Comparison of ENCODE assay signal across 11 mouse cellular contexts in genomic region chr6:5309595-5310197, GRCm38 (mm10). TPM values are rescaled to one million over a fixed set of nuclear protein-coding genes. Genes with fewer than 3 reads are reported as not detected.
DNase-seq lines count a peak whose midpoint lies in the region; ATAC-seq lines count a peak whose summit lies in the region.
"Had no signal": no experiment of that assay in that cellular context is flagged by ENCODE, and none has a peak within 500 bp of the region (broad histone marks: within the 10 kb centered on the region; RNA-seq: fewer than 3 reads in every experiment).

No protein-coding gene starts in this region.

- no peak overlapping the region for H3K4me2 ChIP-seq in embryonic facial prominence, embryonic 14.5 days (ENCODE audit: low read depth, low read length)
- H3K4me2 ChIP-seq in intestine, embryonic 15.5 days (replicated peaks): no peak overlapping the region

- intact Hi-C loops in left cerebral cortex, postnatal 25 days (cut with DNase I): no loop called here
- intact Hi-C loops in left cerebral cortex, postnatal 4 days (cut with DNase I): no loop called here

- peak; percentile 16 for DNase-seq in embryonic facial prominence, embryonic 14.5 days (ENCODE audit: low spot score)
- DNase-seq in embryonic facial prominence, embryonic 10.5 days (ENCODE audit: low spot score): no peak
- DNase-seq in left cerebral cortex, postnatal 25 days (ENCODE audit: low spot score in 2 of 2): peak; percentile 30 to 75
- DNase-seq in left cerebral cortex, postnatal 4 days: no peak
- peak; percentile 35 for DNase-seq in adrenal gland, postnatal 25 days
- DNase-seq in lung, postnatal 36 days: peak; percentile 74
- no peak for DNase-seq in thymus, postnatal 36 days
- DNase-seq: B cell, adult 2 months; cerebellum, adult 9-11 months had no signal

- no peak overlapping the region for H3K27ac ChIP-seq in embryonic facial prominence, embryonic 14.5 days (replicated peaks; ENCODE audit: low read depth, low read length)
- H3K27ac ChIP-seq in embryonic facial prominence, embryonic 10.5 days (replicated peaks): no peak overlapping the region
- no peak overlapping the region for H3K27ac ChIP-seq in intestine, embryonic 15.5 days

- no peaks in the 10 kb centered on the region for H3K36me3 ChIP-seq in embryonic facial prominence, embryonic 14.5 days (ENCODE audit: control insufficient read depth, insufficient read depth, low read length)
- H3K36me3 ChIP-seq in embryonic facial prominence, embryonic 10.5 days (replicated peaks): no peaks in the 10 kb centered on the region
- no peaks in the 10 kb centered on the region for H3K36me3 ChIP-seq in intestine, embryonic 15.5 days

- no peak overlapping the region for H3K9ac ChIP-seq in embryonic facial prominence, embryonic 14.5 days (ENCODE audit: low read depth, low read length)
- no peak overlapping the region for H3K9ac ChIP-seq in intestine, embryonic 15.5 days

- ATAC-seq in embryonic facial prominence, embryonic 14.5 days (ENCODE audit: low read depth): no peak
- ATAC-seq in intestine, embryonic 15.5 days: no peak
- ATAC-seq: intestine, postnatal 0 days had no signal

- 62% methylated on average over 7 of the region's 7 CpGs for WGBS in embryonic facial prominence, embryonic 14.5 days
- 84% methylated on average over 7 of the region's 7 CpGs for WGBS in embryonic facial prominence, embryonic 10.5 days
- WGBS in intestine, embryonic 15.5 days: 78% methylated on average over 7 of the region's 7 CpGs

- no peaks in the 10 kb centered on the region for H3K9me3 ChIP-seq in embryonic facial prominence, embryonic 14.5 days (ENCODE audit: control insufficient read depth, low read length)
- H3K9me3 ChIP-seq in embryonic facial prominence, embryonic 10.5 days: no peaks in the 10 kb centered on the region
- H3K9me3 ChIP-seq in intestine, embryonic 15.5 days: no peaks in the 10 kb centered on the region

- H3K27me3 ChIP-seq in embryonic facial prominence, embryonic 14.5 days (replicated peaks; ENCODE audit: control insufficient read depth, insufficient read depth, low read length): no peaks in the 10 kb centered on the region
- no peaks in the 10 kb centered on the region for H3K27me3 ChIP-seq in embryonic facial prominence, embryonic 10.5 days (replicated peaks; ENCODE audit: low read depth, poor library complexity, severe bottlenecking)
- H3K27me3 ChIP-seq in intestine, embryonic 15.5 days (replicated peaks): no peaks in the 10 kb centered on the region

- no peak overlapping the region for H3K4me3 ChIP-seq in embryonic facial prominence, embryonic 14.5 days (ENCODE audit: low read depth, low read length)
- no peak overlapping the region for H3K4me3 ChIP-seq in embryonic facial prominence, embryonic 10.5 days
- H3K4me3 ChIP-seq in intestine, embryonic 15.5 days (replicated peaks): no peak overlapping the region

- no peaks in the 10 kb centered on the region for H3K4me1 ChIP-seq in embryonic facial prominence, embryonic 14.5 days (ENCODE audit: control insufficient read depth, insufficient read depth, low read length)
- H3K4me1 ChIP-seq in embryonic facial prominence, embryonic 10.5 days: no peaks in the 10 kb centered on the region
- no peaks in the 10 kb centered on the region for H3K4me1 ChIP-seq in intestine, embryonic 15.5 days (replicated peaks)

RNA-seq across cellular contexts. Expression of gene Pon2, which starts 11.4 kb away (rescaled TPM):
- 26.0 and 29.7 TPM in 2 replicates for polyA plus RNA-seq in embryonic facial prominence, embryonic 14.5 days (2014; fragmentation: Nextera tagmentation; extraction: Ambion mirVana)
- 22.9 and 25.9 TPM in 2 replicates for polyA plus RNA-seq in embryonic facial prominence, embryonic 10.5 days (2016; fragmentation: Nextera tagmentation; extraction: Ambion mirVana)
- 10 to 100 TPM; 24.5 to 25.4 TPM for total RNA-seq in left cerebral cortex, postnatal 25 days (2021)
- total RNA-seq in left cerebral cortex, postnatal 4 days (2021): 10 to 100 TPM in 1 of 2 experiments, 1 to 10 TPM in 1; 9.3 to 11.9 TPM
- total RNA-seq in adrenal gland, postnatal 25 days (2021): 36.2 and 47.6 TPM in 2 replicates
- 58.4 and 64.5 TPM in 2 replicates for polyA plus RNA-seq in intestine, embryonic 15.5 days (2015; fragmentation: Nextera tagmentation; extraction: Ambion mirVana)

RNA-seq across cellular contexts. Expression of gene Pon3, which starts 53.6 kb away (rescaled TPM):
- polyA plus RNA-seq in embryonic facial prominence, embryonic 14.5 days (2014; fragmentation: Nextera tagmentation; extraction: Ambion mirVana): 11.8 and 14.0 TPM in 2 replicates
- 6.3 and 6.5 TPM in 2 replicates for polyA plus RNA-seq in embryonic facial prominence, embryonic 10.5 days (2016; fragmentation: Nextera tagmentation; extraction: Ambion mirVana)
- 1 to 10 TPM; 1.8 to 2.3 TPM for total RNA-seq in left cerebral cortex, postnatal 25 days (2021)
- 1 to 10 TPM; 1.8 to 2.3 TPM for total RNA-seq in left cerebral cortex, postnatal 4 days (2021)
- total RNA-seq in adrenal gland, postnatal 25 days (2021): 168 and 180 TPM in 2 replicates
- polyA plus RNA-seq in intestine, embryonic 15.5 days (2015; fragmentation: Nextera tagmentation; extraction: Ambion mirVana): 22.4 and 23.5 TPM in 2 replicates

Comparison
In these comparisons a context has a peak if more than half of its experiments do, and no peak if none do; other contexts are left out.
1. DNase-seq: peak in embryonic facial prominence, embryonic 14.5 days (single experiment), left cerebral cortex, postnatal 25 days (2 of 2), adrenal gland, postnatal 25 days (single experiment) and lung, postnatal 36 days (single experiment); none in embryonic facial prominence, embryonic 10.5 days (single experiment), left cerebral cortex, postnatal 4 days (single experiment) and thymus, postnatal 36 days (0 of 2).
2. RNA of gene Pon3, which starts 53.6 kb away (total RNA-seq): 168 to 180 TPM in adrenal gland, postnatal 25 days; 1.8 to 2.3 TPM in left cerebral cortex, postnatal 25 days and 1.8 to 2.3 TPM in left cerebral cortex, postnatal 4 days; every median in the first group is over 10 times any median in the second.